Mouse (Mus musculus): ENCODE measurements around the gene Camk2b. TPM values are rescaled to one million over a fixed set of nuclear protein-coding genes. Genes with fewer than 3 reads are reported as not detected.
A peak's percentile ranks its signal among the peaks of the same experiment; 100 is the strongest.
"Not testable (repeated sequence)": the region's sequence is repeated elsewhere in the genome, so short reads cannot be mapped to it uniquely, and the experiment has no call there.

Gene Camk2b
- polyA plus RNA-seq, 1 experiment from 2014 or later: 21.4 TPM

DNA sequence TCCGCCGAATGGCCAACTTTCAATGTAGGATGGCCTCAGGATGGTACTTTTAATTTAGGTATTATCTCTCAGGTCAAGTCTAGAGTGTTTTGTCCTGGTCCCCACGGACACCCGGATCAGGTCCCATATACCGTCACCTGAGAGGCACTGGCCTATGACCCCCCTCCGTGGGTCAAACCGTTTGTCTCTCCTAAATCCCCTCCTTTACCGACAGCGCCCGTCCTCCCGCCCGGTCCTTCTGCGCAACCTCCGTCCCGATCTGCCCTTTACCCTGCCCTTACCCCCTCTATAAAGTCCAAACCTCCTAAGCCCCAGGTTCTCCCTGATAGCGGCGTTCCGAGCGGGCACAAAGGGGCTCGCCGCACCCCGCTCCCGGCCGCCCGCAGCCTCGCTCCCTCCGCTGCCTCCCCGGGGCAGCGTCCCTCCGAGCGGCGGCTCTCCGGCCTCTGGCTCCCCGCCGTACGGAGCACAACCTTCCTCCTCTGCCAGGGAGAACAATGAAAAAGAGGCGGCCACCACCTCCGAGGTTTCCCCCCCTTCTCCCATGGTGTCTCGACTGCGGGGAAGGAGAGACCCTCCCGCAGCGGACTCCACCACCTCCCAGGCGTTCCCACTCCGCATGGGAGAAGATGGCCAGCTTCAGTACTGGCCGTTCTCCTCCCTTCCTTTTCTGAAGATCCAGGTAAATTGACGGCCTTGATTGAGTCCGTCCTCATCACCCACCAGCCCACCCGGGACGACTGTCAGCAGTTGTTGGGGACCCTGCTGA lies 59.0 kb downstream of the Camk2b start:
- Histone ChIP-seq H3K4me3 (peak overlapping the region; percentile 33), H3K9ac (peak overlapping the region; percentile 42; the same call in 1 of the 2 replicates), H3K27me3 (replicated peaks) (peaks cover 16% of the 10 kb centered on the region; the same call in 1 of the 2 replicates), H3K4me2 (replicated peaks) (peak overlapping the region; percentile 59)
- not testable (repeated sequence) for H3K4me1 ChIP-seq, H3K9me3 ChIP-seq, H3K36me3 ChIP-seq, H3K27ac ChIP-seq
- WGBS: 2% methylated on average over 24 of the region's 49 CpGs
- ATAC-seq (ENCODE audit: low FRiP score, low read depth): peak; percentile 75

DNA sequence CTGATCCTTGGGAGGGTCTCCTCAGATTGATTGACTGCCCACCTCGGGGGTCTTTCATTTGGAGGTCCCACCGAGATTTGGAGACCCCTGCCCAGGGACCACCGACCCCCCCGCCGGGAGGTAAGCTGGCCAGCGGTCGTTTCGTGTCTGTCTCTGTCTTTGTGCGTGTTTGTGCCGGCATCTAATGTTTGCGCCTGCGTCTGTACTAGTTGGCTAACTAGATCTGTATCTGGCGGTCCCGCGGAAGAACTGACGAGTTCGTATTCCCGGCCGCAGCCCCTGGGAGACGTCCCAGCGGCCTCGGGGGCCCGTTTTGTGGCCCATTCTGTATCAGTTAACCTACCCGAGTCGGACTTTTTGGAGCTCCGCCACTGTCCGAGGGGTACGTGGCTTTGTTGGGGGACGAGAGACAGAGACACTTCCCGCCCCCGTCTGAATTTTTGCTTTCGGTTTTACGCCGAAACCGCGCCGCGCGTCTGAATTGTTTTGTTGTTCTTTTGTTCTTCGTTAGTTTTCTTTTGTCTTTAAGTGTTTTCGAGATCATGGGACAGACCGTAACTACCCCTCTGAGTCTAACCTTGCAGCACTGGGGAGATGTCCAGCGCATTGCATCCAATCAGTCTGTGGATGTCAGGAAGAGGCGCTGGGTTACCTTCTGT lies 59.7 kb downstream of the Camk2b start:
- Histone ChIP-seq H3K27me3 (replicated peaks) (peaks cover 16% of the 10 kb centered on the region; the same call in 1 of the 2 replicates), H3K4me3 (peak overlapping the region; percentile 33), H3K4me2 (replicated peaks) (peak overlapping the region; percentile 59)
- H3K4me1 ChIP-seq; H3K27ac ChIP-seq; H3K9me3 ChIP-seq; ATAC-seq (ENCODE audit: low FRiP score, low read depth); H3K9ac ChIP-seq; H3K36me3 ChIP-seq: not testable (repeated sequence)
- 3% methylated on average over 42 of the region's 44 CpGs for WGBS

DNA sequence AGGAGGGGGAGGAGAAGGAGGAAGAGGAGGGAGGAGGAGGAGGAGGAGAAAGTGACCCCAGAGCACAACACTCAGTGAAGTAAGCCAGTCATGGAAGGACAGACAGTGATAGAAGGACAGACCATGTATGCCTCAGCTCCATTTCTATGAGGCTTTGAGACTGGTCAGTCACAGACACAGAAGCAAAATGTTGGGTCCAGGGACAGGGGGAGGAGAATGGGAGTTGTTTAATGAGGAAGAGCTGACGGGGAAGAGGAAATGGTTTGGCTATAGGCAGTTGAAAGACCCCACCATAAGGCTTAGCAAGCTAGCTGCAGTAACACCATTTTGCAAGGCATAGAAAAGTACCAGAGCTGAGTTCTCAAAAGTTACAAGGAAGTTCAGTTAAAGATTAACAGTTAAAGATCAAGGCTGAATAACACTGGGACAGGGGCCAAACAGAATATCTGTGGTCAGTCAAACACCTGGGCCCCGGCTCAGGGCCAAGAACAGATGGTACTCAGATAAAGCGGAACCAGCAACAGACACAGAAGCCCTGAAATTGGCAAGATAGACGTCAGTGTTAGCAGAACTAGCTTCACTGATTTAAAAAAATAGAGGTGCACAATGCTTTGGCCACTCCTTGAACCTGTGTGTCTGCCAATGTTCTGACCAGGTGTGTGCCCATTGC lies 60.7 kb downstream of the Camk2b start:
- 47% methylated on average over 1 of the region's 4 CpGs for WGBS

DNA sequence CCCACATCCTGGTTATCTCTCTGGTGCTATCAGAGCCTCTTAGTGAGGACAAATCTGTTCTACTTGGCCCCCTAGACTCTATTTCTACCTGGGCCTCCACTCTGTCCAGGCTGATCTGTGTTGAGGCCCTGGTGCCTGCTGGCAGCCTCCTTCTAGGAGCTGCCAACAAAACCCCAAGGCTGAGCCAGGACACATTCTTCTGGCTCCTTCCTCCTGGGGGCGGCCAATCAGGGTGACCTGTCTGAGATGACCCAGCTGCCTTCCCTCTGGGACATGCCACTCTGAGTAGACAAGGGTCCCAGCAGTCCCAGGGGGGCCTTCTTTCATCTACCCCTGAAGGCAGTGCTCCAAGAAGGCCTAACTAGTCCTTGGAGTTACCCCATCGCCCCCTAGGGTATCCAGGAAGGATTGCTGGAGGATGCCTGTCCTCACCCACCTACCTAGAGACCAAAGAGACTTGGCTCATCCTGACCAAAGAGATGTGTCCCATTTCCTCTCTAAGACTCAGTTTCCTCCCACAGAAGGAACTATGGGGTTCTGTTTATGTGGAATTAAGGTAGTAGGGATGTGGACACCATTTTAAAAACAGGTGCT lies 63.0 kb downstream of the Camk2b start:
- ATAC-seq (ENCODE audit: low FRiP score, low read depth): no peak
- Histone ChIP-seq H3K27me3 (replicated peaks) (peaks cover 16% of the 10 kb centered on the region; the same call in 1 of the 2 replicates), H3K4me2 (replicated peaks) (no peak overlapping the region), H3K9ac (no peak overlapping the region), H3K36me3 (no peaks in the 10 kb centered on the region), H3K9me3 (no peaks in the 10 kb centered on the region), H3K4me3 (no peak overlapping the region), H3K4me1 (peaks cover 16% of the 10 kb centered on the region), H3K27ac (no peak overlapping the region)
- WGBS: 33% methylated on average over 2 of the region's 2 CpGs

More for the DNA sequence above, 60.7 kb downstream of the Camk2b start:
- H3K27me3 ChIP-seq (replicated peaks): peaks cover 16% of the 10 kb centered on the region; the same call in 1 of the 2 replicates
- not testable (repeated sequence) for H3K4me3 ChIP-seq; H3K36me3 ChIP-seq; H3K27ac ChIP-seq; H3K4me2 ChIP-seq (replicated peaks); H3K9me3 ChIP-seq; H3K4me1 ChIP-seq; ATAC-seq (ENCODE audit: low FRiP score, low read depth); H3K9ac ChIP-seq

DNA sequence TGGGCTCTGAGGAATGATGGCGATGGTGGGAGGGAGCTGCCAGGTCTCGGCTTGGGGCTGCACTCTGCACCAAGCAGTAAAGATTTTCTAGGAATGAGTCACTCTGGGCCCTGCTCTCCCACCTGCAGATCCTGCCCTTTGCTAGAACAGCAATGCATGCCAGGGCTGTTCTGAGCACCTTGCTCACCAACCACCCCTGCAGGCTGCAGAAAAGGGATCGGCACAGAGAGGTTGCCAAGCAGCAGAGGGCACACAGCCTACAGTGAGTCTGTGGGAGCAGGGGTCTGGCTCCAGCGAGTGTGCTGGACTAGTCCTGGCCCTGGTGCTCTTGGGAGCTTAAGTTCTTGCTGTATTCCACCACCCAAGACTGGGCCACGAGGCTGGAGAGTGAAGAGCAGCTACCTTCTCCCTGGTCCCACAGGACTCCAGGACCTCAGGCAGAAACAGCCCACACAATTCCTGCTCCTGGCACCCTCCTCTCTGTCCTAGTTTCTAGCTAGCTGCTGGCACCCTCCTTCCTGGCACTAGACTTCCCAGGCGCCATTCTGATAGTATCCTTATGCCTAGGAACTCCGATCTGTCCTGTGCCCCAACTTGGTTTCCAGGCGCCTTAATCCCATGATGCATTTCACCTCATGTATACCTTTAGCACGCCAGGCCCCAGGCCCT lies 64.0 kb downstream of the Camk2b start:
- 76% methylated on average over 9 of the region's 9 CpGs for WGBS
- no peak overlapping the region for H3K9ac ChIP-seq
- no peak overlapping the region for H3K4me3 ChIP-seq
- no peak overlapping the region for H3K27ac ChIP-seq
- H3K4me2 ChIP-seq (replicated peaks): no peak overlapping the region
- H3K36me3 ChIP-seq: no peaks in the 10 kb centered on the region
- H3K4me1 ChIP-seq: peaks cover 16% of the 10 kb centered on the region
- peaks cover 16% of the 10 kb centered on the region; the same call in 1 of the 2 replicates for H3K27me3 ChIP-seq (replicated peaks)
- no peaks in the 10 kb centered on the region for H3K9me3 ChIP-seq
- ATAC-seq (ENCODE audit: low FRiP score, low read depth): no peak

DNA sequence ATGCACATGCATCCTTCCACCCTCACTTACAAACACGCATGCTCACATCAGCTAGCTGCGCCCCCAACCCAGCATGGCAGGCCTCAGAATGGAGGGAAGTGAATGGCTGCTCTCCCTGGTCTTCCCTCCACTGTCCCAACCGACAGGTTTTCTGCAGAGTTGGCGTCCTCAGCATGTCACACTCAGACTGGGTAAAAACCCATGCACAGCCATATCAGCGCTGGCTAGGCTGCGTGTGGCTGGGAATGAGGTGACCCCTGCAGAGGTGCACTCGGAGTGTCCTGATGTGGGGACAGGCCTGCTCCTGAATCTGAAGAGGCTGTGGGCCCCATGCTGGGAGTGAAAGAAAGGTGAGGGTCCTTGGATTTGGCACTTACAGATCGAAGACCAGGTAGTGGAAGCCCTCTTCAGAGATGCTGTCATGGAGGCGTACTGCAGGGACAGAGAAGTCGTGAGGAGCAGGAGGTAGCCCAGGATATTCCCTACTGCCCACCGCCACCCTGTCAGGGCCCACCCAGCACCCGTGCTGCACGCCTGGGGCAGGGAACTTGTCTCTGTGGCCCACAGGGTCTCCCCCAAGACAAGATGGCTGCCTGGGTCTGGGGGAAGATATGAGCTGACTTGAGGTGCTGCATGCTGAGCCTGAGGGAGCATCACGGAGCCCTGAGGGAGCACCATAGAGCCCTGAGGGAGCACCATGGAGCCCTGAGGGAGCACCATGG lies 65.0 kb downstream of the Camk2b start:
- Histone ChIP-seq H3K27me3 (replicated peaks) (peaks cover 16% of the 10 kb centered on the region; the same call in 1 of the 2 replicates), H3K4me1 (peaks cover 16% of the 10 kb centered on the region), H3K4me3 (no peak overlapping the region), H3K9ac (no peak overlapping the region), H3K9me3 (no peaks in the 10 kb centered on the region), H3K36me3 (no peaks in the 10 kb centered on the region), H3K4me2 (replicated peaks) (no peak overlapping the region), H3K27ac (no peak overlapping the region)
- WGBS: 82% methylated on average over 14 of the region's 14 CpGs
- no peak for ATAC-seq (ENCODE audit: low FRiP score, low read depth)

DNA sequence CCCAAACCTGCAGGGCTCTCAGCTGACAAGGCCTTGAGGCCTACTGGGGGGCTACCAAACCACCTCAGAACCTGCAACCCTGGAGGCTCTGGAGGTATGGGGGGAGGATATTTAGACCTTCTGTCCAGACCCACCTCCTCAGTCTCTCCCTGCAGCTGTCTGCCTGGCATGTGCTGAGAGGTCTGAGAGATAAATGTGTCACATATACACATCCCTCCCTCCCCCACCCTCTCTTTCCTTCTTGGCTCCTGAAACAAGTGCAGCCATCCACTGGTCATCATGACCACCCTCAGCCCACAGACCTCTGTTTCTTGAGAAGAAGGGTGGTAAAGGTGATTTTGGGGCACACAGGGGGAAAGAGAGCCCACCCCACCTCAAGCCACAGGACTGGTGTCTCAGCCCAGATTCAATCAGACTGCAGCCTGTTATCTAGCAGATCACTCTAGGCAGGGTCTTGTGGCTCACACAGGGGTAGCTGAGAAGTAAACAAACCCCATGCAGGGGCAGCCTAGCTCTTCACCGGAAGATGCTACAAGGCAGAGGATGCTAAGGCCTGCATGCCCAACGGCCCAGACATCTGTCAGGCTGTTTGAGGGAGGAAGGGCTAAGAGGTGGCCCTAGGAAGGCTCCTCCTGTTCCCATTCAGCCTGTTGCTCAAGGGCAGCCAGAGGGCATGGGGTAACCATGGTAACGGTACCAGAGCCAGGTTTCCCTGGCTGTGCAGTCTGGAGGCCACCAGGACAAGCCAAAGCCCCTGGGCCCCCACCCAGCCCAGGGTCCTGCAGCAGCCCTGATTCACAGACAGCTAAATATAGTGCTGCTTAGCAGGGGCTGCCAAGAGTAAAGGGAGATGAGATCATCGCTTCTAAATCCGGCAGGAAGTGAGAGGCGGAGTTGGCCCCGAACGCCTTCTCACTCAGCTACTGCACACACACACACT lies 66.1 kb downstream of the Camk2b start:
- H3K4me2 ChIP-seq (replicated peaks): peak overlapping the region; percentile 18; the same call in 1 of the 2 replicates
- ATAC-seq (ENCODE audit: low FRiP score, low read depth): peak; percentile 63

DNA sequence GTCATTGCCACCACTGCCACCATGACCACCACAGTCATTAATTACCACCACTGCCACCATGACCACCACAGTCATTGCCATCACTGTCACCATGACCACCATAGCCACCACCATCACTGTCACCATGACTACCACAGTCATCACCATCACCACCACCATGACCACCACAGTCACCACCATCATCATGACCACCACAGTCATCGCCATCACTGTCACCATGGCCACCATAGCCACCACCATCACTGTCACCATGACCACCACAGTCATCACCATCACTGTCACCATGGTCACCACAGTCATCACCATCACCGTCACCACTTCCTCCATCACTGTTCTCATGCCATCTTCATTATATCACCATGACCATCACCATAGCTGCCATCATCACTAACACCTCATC lies 67.7 kb downstream of the Camk2b start:
- no peaks in the 10 kb centered on the region for H3K36me3 ChIP-seq
- ATAC-seq (ENCODE audit: low FRiP score, low read depth): no peak
- no peak overlapping the region for H3K4me3 ChIP-seq
- no peak overlapping the region for H3K27ac ChIP-seq
- peaks cover 16% of the 10 kb centered on the region for H3K4me1 ChIP-seq
- no peaks in the 10 kb centered on the region for H3K9me3 ChIP-seq
- no peaks in the 10 kb centered on the region for H3K27me3 ChIP-seq (replicated peaks)
- no peak overlapping the region for H3K9ac ChIP-seq
- 99% methylated on average over 2 of the region's 2 CpGs for WGBS
- no peak overlapping the region for H3K4me2 ChIP-seq (replicated peaks)

More for the DNA sequence above, 66.1 kb downstream of the Camk2b start:
- Histone ChIP-seq H3K36me3 (no peaks in the 10 kb centered on the region), H3K4me3 (no peak overlapping the region), H3K27ac (0 out of 2 replicates have a peak overlapping the region, but pooled peaks have one; percentile 8), H3K9me3 (no peaks in the 10 kb centered on the region), H3K4me1 (peaks cover 16% of the 10 kb centered on the region), H3K27me3 (replicated peaks) (peaks cover 13% of the 10 kb centered on the region; the same call in 1 of the 2 replicates), H3K9ac (0 out of 2 replicates have a peak overlapping the region, but pooled peaks have one; percentile 3)
- 10% methylated on average over 8 of the region's 8 CpGs for WGBS

DNA sequence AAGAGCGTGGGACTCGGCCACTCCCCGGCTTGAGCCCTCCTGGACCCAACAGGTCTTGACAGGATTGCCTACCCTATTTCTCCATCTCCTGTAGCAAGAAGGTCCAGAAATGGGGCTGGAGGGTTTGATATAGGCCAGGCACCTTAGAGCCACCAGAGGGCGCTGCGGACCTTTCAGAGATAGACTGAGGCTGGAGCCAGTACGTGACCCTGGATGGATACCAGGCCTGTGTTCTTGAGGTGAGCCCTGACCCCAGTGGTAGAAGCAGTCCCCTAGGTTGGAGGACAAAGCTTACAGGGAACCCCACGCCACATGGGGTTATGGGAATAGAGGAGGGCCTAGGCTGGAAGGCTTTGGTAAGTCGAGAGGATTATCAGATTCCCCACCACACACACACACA lies 70.2 kb downstream of the Camk2b start:
- ATAC-seq (ENCODE audit: low FRiP score, low read depth): peak; percentile 21; the same call in 1 of the 2 replicates
- H3K4me3 ChIP-seq: no peak overlapping the region
- H3K36me3 ChIP-seq: no peaks in the 10 kb centered on the region
- H3K27me3 ChIP-seq (replicated peaks): no peaks in the 10 kb centered on the region
- no peaks in the 10 kb centered on the region for H3K9me3 ChIP-seq
- WGBS: 18% methylated on average over 8 of the region's 8 CpGs
- no peak overlapping the region for H3K9ac ChIP-seq
- no peak overlapping the region for H3K27ac ChIP-seq
- H3K4me1 ChIP-seq: peaks cover 13% of the 10 kb centered on the region
- H3K4me2 ChIP-seq (replicated peaks): no peak overlapping the region

DNA sequence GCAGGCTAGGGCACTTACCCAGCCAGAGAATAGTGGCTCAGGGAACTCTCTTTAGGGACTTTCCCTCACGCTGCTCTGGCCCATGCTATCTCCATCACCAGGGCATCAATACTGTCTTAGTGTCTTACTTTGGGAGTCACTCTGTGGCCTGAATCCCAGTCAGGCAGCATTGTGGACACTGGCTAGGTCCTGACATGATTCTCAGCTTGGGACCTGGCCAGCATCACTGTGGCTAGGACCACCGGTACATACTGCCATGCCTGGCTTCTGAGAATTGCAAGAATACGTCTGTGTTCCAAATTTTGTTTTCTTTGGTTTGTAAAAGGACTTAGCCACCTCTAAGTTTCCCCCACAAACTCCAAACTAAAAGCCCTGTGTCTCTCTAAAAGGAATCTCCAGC lies 71.3 kb downstream of the Camk2b start:
- H3K9ac ChIP-seq: no peak overlapping the region
- no peak for ATAC-seq (ENCODE audit: low FRiP score, low read depth)
- 64% methylated on average over 3 of the region's 3 CpGs for WGBS

More for the DNA sequence above, 71.3 kb downstream of the Camk2b start:
- no peaks in the 10 kb centered on the region for H3K27me3 ChIP-seq (replicated peaks)
- H3K4me1 ChIP-seq: peaks cover 3% of the 10 kb centered on the region
- no peak overlapping the region for H3K4me3 ChIP-seq
- no peaks in the 10 kb centered on the region for H3K36me3 ChIP-seq
- H3K4me2 ChIP-seq (replicated peaks): no peak overlapping the region
- H3K27ac ChIP-seq: no peak overlapping the region
- no peaks in the 10 kb centered on the region for H3K9me3 ChIP-seq

Measured in neural tube, embryonic 12.5 days (tissue).